Mouse (Mus musculus): ENCODE measurements around the gene Nab1.

Nab1 gene

DNA sequence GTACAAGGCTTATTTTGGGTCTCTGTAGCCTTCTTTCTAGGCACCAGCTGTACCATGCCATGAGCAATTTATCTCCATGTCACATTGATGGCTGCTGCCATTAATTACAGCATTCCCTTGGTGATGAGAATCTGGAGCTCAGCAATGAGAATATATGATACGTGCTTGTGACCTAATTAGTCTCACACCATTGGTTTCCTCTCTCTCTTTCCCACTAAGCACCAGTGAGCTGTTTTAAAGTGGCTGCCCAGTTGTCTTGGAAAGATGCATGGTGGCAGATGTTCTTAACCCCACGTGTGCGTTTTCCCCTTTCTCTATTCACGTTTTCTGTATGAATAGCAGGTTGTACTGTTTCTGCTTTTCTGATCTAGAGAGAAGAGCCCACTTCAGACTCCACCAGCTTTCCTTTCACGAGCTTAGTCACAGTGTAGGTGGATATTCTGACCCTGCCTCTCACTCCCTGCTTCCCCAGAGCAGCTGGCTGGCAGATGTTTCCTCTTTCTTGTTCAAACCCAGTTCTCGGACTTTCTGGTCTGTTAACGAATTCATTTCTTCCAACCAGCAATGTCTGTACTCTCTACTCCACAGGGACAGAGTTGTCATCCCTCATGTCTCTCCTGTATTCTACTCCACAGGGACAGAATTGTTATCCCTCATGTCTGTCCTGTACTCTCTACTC, 29.5 kb downstream of the Nab1 start:
- no peak for DNase-seq (ENCODE audit: low spot score)

- DNase-seq (ENCODE audit: low spot score), result no peak
These were observed 30.2 kb downstream of the Nab1 start for GRCm38 (mm10) chr1:52470326-52470725.

DNA sequence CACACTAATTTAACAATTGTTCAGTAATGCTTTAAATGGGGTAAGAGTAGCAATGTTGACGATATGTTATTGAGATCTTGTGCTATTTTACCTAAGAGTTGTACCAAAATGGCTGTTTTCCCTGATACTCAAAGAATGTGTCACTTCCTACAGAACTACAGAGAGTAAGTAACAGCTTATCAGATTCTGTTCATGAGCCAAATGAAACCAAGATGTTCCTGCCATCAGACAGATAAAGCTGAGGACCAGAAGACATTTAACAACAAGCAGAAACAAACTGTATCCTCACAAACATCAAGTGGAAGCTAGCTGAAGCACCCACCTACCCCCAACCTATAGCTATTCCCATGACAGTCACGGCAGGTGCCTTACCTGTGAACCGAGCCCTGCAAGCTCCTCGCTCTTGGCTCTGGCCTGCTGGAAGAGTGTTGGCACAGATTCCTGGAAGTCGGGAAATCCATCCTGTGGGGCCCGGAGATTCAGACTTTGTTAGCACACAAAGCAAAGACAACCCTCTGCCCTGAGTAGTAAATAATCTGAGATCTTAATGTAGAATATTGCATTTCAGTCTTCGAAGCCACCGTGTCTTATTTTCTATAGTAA, 33.9 kb downstream of the Nab1 start:
- DNase-seq (ENCODE audit: low spot score), result no peak

DNA sequence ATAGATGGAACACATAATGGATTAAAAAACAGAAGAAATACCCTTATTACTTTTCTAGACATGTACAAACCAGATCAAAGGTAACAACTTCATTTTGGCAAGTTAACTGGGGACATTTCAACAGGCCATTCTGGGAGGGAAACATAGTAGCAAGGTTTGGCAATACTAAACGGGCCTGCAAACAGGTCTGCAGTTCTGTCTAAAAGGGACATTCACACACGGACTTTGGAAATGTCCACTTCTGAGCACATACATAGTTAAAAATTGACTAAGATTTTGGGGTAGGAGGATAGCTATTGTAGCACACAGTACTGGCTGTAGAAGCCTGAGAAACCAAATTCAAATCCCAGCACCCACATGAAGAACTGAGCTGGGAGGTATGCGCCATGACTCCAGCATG, 34.6 kb downstream of the Nab1 start:
- no peak for DNase-seq (ENCODE audit: low spot score)

DNA sequence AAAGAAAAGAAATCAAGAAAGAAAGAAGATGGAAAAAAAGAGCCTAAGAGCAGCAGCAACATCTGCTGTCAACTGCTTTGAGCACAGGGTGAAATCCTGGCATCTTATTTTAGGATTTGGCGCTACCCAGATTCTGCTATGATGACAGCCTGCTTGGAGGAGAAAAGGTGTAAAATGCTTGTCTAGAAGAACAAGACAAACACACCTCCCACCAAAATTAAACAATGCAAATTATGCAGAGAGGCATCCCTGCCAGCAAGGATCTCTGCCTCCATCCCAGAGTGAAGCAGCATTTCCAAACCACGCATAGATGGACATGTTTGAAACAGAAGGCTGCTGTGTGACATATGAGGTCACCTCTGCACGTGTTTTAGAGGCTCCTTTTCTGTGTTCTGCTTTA, 35.2 kb downstream of the Nab1 start:
- no peak for DNase-seq (ENCODE audit: low spot score)

GRCm38 (mm10) chr1:52463305-52463704, 37.2 kb downstream of the Nab1 start:
- no peak for DNase-seq (ENCODE audit: low spot score)

DNA sequence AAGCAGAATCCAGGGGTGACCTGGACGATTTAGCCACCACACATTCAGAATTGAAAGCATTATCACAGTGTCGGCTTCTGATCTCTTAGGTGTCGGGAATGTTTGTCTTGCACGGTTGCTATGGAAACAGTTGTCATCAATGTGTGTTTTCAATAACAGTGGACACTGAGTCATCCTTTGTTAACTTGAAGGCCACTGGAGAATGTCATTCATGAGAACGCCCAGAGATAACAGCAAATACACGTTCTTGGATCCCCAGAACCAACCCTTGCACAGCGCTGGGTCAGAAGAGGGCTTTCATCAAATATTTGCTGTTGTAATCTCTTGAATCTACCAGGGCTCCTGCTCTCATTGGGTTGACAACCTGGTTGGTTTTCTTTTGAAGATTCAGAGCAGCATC, 43.9 kb downstream of the Nab1 start:
- no peak for DNase-seq (ENCODE audit: low spot score)

DNA sequence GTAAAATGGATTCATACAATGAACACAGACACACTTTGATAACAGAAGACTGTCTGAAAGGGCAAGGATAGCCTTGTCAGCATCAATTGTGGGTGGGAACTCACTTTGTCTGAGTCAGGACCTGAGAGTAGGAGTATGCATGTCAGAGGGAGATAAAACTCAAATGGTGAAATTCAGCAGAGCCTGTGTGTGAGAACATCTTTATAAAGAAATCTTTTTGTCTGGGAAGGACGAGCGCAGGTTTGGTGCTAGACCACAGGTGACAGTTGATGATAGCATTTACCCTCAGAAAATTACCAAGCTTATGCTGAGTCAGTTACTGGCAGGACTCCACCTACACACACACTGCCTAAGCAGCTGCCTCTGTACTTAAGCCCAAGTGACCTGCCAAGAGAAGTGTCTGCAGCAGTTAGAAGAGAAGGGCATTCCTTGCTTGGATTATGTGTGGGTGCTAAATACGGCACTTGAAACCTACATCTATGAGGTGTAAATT, 45.9 kb downstream of the Nab1 start:
- DNase-seq (ENCODE audit: low spot score), result no peak

- DNase-seq (ENCODE audit: low spot score), result no peak
These were observed 49.1 kb downstream of the Nab1 start for GRCm38 (mm10) chr1:52451360-52451759.

GRCm38 (mm10) chr1:52435856-52436255, 64.6 kb downstream of the Nab1 start:
- DNase-seq (ENCODE audit: low spot score), result no peak

- DNase-seq (ENCODE audit: low spot score), result no peak
These were observed 66.4 kb downstream of the Nab1 start for GRCm38 (mm10) chr1:52434085-52434484.

DNA sequence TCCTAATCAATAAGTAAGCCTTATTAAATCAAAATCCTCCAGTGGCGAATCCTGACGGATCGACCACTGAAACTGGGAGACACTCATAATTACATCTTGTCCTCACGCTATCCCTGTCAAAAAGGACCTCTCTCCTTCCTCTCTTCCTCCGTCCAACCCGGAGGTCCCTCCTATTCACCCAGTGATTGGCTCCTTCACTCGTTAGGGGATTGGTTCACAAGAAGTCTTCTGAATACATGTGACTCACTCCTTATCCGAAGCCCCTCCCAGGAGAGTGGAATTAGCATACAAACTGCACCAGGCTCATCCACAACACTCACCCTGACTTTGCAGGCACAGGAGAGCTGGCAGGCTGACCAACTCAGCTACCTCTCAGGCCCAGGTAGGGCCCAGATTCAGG, 68.7 kb downstream of the Nab1 start:
- DNase-seq (ENCODE audit: low spot score), result no peak

GRCm38 (mm10) chr1:52430606-52431005, 69.9 kb downstream of the Nab1 start:
- DNase-seq (ENCODE audit: low spot score), result no peak

- no peak for DNase-seq (ENCODE audit: low spot score)
These were observed 70.4 kb downstream of the Nab1 start for GRCm38 (mm10) chr1:52430116-52430515.

- DNase-seq (ENCODE audit: low spot score), result no peak
These were observed 72.5 kb downstream of the Nab1 start for GRCm38 (mm10) chr1:52427841-52428464.

DNA sequence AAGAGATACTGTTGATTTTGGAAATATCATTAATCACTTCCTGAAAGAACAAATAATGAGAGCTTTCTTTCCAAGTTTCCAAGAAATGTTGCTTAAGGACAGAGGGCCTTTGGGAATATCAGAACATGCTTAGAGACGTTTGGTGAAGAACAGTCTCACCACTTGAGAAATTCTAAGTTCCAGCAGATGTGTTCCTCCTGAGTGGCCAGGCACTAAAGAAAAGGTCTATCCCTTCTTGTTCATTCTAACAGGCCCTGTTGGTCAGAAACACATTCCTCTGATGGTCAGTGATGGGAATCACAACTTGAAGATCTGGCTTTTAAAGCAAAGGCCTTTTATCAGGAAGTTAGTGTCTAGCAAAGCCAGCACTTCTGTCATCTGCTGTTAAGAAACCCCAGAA, 76.6 kb downstream of the Nab1 start:
- DNase-seq (ENCODE audit: low spot score), result no peak

DNA sequence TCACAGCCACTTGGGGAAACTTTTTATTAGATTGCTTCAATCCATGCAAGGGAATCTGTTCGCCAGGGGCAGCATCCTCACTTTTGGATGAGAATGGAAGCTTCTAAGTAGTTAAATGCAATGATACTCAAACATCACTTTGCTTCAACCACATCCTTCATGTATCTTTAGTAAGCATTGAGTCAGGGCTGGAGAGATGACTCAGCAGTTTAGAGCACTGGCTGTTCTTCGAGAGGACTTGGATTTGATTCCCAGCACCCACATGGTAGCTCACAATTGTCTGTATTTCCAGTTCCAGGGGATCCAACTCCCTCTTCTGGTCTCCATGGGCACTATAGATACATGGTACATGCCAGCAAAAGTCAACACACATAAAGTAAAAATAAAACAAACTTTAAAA, 77.4 kb downstream of the Nab1 start:
- DNase-seq (ENCODE audit: low spot score), result no peak

DNA sequence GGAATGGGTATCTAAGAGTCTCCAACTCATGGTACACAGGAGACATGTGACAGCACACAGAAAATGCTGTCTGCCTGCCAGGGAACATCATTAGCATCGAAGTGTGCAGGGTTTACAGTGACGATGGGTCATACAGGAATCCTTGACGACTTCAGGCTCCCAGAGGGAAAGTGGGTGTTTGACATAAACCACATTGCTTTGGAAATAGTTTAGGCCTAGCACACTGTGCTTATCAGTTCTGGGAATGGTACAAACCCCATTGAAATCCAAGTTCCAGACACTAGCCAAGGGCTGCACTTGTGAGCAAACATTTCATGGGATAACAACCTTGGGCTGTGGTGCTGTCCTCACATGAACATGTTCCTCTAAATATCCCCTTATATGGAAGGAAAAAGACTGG, 78.3 kb downstream of the Nab1 start:
- no peak for DNase-seq (ENCODE audit: low spot score)

DNA sequence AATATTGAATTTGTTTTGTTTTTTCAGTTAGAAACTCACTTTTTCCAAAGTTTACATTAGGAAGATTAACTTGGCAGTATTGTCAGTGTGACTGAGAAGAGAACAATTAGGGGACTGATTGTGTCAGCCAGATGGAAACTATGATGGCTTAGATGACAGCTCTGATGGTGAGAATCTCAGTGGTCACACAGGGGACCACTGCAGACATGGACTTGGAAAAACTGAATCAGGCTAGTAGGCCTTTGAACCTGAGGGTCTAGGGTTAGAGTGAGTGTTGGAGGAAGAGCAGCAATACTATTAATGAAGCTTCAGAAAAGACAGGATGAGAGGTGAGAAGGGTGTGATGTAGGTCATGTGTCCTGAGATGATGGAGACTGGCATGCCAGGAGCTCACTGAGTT, 78.9 kb downstream of the Nab1 start:
- no peak for DNase-seq (ENCODE audit: low spot score)

DNA sequence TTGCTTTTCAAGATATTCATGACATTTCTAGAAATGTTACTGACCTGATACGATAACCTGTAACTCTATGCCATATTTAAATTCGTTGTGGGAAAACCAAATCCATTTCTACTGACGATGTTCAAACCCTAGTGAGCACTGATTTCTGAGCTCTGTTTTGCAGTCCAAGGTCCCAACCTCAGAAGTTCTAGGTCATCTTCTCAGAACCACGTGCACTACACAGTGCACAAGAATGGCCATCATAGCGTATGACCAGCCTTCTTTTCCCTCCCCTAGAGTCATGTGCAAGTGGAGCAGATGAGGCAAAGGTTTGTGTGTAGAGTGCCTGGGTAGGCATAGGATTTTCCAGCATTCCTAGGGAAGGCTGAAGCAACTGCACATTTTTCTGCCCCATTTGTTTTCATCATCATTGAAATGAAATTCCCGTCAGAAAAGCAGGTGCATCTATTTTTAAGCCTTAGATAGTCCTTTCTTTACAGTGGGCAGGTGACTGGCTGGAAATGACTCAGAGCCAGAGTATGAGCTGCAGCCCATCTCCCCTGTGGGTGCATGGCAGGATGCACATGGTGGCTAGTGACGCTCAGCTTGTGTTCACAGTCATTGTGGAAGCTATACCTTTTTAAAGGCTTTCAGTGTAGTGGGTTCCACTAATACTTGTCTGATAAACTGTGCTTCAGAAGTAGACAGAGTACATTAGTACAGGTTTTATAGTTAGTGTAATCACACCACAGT, 81.2 kb downstream of the Nab1 start:
- DNase-seq (ENCODE audit: low spot score), result no peak
